Mouse (Mus musculus): ENCODE results near the gene Mlec.

- TF ChIP-seq USF1 (IDR thresholded peaks at IDR 0.05; ENCODE audit: low read depth) (no peak), CTCF (IDR thresholded peaks at IDR 0.05; ENCODE audit: control insufficient read depth, insufficient read depth, insufficient read length) (no peak), MYOG (IDR thresholded peaks at IDR 0.05; ENCODE audit: control insufficient read depth, extremely low read depth, insufficient read length) (no peak), CEBPB (IDR thresholded peaks at IDR 0.05; ENCODE audit: low read depth) (no peak), FOSL1 (IDR thresholded peaks at IDR 0.05; ENCODE audit: insufficient read depth, low read length, poor library complexity, severe bottlenecking) (no peak), MYOD1 (IDR thresholded peaks at IDR 0.05; ENCODE audit: control insufficient read depth, insufficient read length, low read depth) (no peak)
Observed at GRCm38 (mm10) chr5:115191880-115192827, 34.2 kb upstream of the Mlec start.

All from C2C12 (cell line).